Mouse (Mus musculus) kidney, embryonic 15.5 days (tissue): ENCODE measurements around the gene Acta1. TPM values are rescaled to one million over a fixed set of nuclear protein-coding genes. Genes with fewer than 3 reads are reported as not detected.

Experiments
- ATAC-seq: fragments of 200-750 bp; cut with Nextera tagmentation; replicated peaks from 2 replicates; pipeline ENCODE4 v1.8.0; 2017; ENCODE audit warnings: moderate TSS enrichment; ENCODE audit not compliant: low FRiP score
- H3K27ac ChIP-seq: fragments of 300-500 bp; sonication (generic); 2 replicates; pipeline ENCODE4 v1.5.1; 2015; ENCODE audit warnings: mild to moderate bottlenecking, inconsistent platforms
- H3K27me3 ChIP-seq: fragments of 300-500 bp; sonication (generic); 2 replicates; pipeline ENCODE4 v1.6.1; 2015; ENCODE audit warnings: inconsistent platforms
- H3K36me3 ChIP-seq: fragments of 300-500 bp; sonication (generic); 2 replicates; pipeline ENCODE4 v1.6.1; 2015; ENCODE audit warnings: inconsistent platforms
- H3K4me1 ChIP-seq: fragments of 300-500 bp; sonication (generic); 2 replicates; pipeline ENCODE4 v1.6.1; 2015; ENCODE audit warnings: inconsistent platforms
- H3K4me2 ChIP-seq: fragments of 300-500 bp; sonication (generic); 2 replicates; pipeline ENCODE4 v1.6.1; 2015; ENCODE audit warnings: moderate library complexity, mild to moderate bottlenecking, inconsistent platforms
- H3K4me3 ChIP-seq: fragments of 300-500 bp; sonication (generic); replicated peaks from 2 replicates; pipeline ENCODE4 v1.5.1; 2015; ENCODE audit warnings: mild to moderate bottlenecking, inconsistent platforms
- H3K9ac ChIP-seq: fragments of 300-500 bp; sonication (generic); 2 replicates; pipeline ENCODE4 v1.6.1; 2015; ENCODE audit warnings: mild to moderate bottlenecking, inconsistent platforms
- H3K9me3 ChIP-seq: fragments of 300-500 bp; sonication (generic); replicated peaks from 2 replicates; pipeline ENCODE4 v1.6.1; 2016; ENCODE audit warnings: inconsistent platforms
- WGBS: fragments of 180-500 bp; shearing (Covaris S2); methylation state at CpG from one replicate; pipeline ENCODE4 v1.1.7; 2015; ENCODE audit warnings: mixed read lengths; 5-methylcytosine and 5-hydroxymethylcytosine counted together
- polyA plus RNA-seq: library from polyadenylated mRNA; unstranded; fragments of >200 nt; fragmentation: Nextera tagmentation; extraction: Ambion mirVana; gene quantifications from 2 replicates; pipeline ENCODE4 v1.2.1, GENCODE M21; 2015

Acta1 gene
- polyA plus RNA-seq, 1 experiment from 2014 or later, result 132 TPM

DNA sequence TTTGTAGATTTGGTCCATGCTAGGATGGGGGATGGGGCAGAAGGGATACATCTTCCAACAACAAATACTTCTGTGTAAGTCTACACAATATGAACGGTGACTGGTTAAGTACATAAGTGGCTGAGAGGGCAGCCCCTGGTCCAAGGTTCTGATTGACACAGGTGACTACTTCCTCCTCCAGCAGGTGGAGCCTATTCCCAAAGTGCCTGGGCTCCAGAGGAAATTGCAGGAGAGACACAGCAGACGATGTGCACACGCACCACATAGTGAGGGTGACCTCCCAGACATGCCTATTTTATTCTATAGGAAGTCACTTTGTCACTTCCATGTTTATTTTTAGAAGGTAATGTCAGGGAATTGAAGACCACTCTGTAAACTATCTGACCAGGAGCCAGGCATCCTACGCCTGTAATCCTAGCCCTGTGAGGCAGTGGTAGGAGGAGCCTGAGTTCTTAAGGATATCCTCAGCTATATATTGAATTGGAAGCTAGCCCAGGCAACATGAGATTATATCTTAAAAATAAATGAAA lies 13.7 kb downstream of the Acta1 start:
- H3K4me2 ChIP-seq, result no peak overlapping the region
- 37% methylated on average over 4 of the region's 4 CpGs for WGBS
- H3K4me1 ChIP-seq, result no peaks in the 10 kb centered on the region; the same call in 1 of the 2 replicates
- H3K9ac ChIP-seq, result no peak overlapping the region
- no peaks in the 10 kb centered on the region for H3K36me3 ChIP-seq
- H3K4me3 ChIP-seq, result no peak overlapping the region
- H3K27ac ChIP-seq, result no peak overlapping the region
- no peaks in the 10 kb centered on the region for H3K9me3 ChIP-seq
- ATAC-seq, result no peak
- peaks cover 24% of the 10 kb centered on the region for H3K27me3 ChIP-seq

DNA sequence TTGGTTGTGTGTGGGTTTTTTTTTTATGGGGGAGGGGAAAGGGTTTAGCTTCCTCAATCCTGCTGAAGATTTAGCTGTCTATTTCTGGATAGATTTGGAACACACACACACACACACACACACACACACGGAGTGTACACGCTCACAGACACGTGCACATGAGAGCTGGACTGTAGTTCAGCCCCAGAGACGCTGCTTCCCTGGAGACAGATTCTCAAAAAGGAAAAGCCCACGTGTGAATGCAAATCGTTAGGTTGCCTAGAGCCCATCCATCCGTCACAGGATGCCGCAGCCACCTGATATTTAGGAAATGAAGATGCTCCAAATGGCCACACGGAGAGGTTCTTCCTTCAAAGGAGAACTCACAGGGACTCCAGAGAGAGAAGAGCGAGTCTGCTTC lies 14.3 kb downstream of the Acta1 start:
- ATAC-seq, result no peak
- Histone ChIP-seq H3K4me2 (no peak overlapping the region), H3K9me3 (no peaks in the 10 kb centered on the region), H3K36me3 (no peaks in the 10 kb centered on the region), H3K27ac (no peak overlapping the region), H3K4me1 (no peaks in the 10 kb centered on the region; the same call in 1 of the 2 replicates), H3K9ac (no peak overlapping the region), H3K27me3 (peaks cover 19% of the 10 kb centered on the region), H3K4me3 (no peak overlapping the region)
- 67% methylated on average over 10 of the region's 10 CpGs for WGBS

GRCm38 (mm10) chr8:123877865-123878264 lies 16.7 kb downstream of the Acta1 start:
- H3K9me3 ChIP-seq, result no peaks in the 10 kb centered on the region
- no peak overlapping the region for H3K4me3 ChIP-seq
- no peaks in the 10 kb centered on the region for H3K36me3 ChIP-seq
- H3K27ac ChIP-seq, result no peak overlapping the region
- no peak overlapping the region for H3K9ac ChIP-seq
- no peak for ATAC-seq
- H3K27me3 ChIP-seq, result no peaks in the 10 kb centered on the region; the same call in 1 of the 2 replicates
- no peak overlapping the region for H3K4me2 ChIP-seq
- WGBS, result 62% methylated on average over 2 of the region's 2 CpGs
- no peaks in the 10 kb centered on the region for H3K4me1 ChIP-seq

GRCm38 (mm10) chr8:123874324-123874723 lies 20.2 kb downstream of the Acta1 start:
- Histone ChIP-seq H3K4me1 (no peaks in the 10 kb centered on the region), H3K4me3 (no peak overlapping the region), H3K4me2 (no peak overlapping the region), H3K36me3 (no peaks in the 10 kb centered on the region), H3K27ac (no peak overlapping the region), H3K9me3 (no peaks in the 10 kb centered on the region), H3K27me3 (no peaks in the 10 kb centered on the region), H3K9ac (no peak overlapping the region)
- 83% methylated on average over 11 of the region's 11 CpGs for WGBS
- ATAC-seq, result no peak

DNA sequence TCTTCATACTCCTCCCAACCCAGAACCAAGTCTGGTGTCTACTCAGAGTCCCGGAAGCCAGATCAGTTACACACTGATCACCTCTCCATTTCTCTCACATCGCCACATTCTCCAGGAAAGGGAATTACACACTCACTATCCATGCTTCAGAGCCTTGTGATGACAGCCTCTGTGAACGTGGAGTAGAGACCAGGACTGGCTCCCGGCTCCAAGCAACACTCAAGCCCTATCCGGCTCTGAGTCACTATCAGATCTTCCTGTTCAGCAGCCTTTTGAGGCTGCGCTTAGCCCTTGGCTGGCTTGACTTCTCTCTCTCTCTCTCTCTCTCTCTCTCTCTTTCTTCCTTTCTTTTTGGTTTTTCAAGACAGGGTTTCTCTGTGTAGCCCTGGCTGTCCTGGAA lies 21.2 kb downstream of the Acta1 start:
- no peaks in the 10 kb centered on the region for H3K27me3 ChIP-seq
- no peaks in the 10 kb centered on the region for H3K36me3 ChIP-seq
- no peak overlapping the region for H3K27ac ChIP-seq
- H3K4me2 ChIP-seq, result no peak overlapping the region
- H3K4me1 ChIP-seq, result no peaks in the 10 kb centered on the region
- ATAC-seq, result no peak
- H3K9me3 ChIP-seq, result no peaks in the 10 kb centered on the region
- no peak overlapping the region for H3K9ac ChIP-seq
- 66% methylated on average over 6 of the region's 6 CpGs for WGBS
- H3K4me3 ChIP-seq, result no peak overlapping the region

GRCm38 (mm10) chr8:123872048-123872447 lies 22.5 kb downstream of the Acta1 start:
- H3K9ac ChIP-seq, result no peak overlapping the region
- WGBS, result 74% methylated on average over 9 of the region's 9 CpGs

GRCm38 (mm10) chr8:123866971-123867370 lies 27.6 kb downstream of the Acta1 start:
- Histone ChIP-seq H3K36me3 (no peaks in the 10 kb centered on the region), H3K9me3 (no peaks in the 10 kb centered on the region), H3K4me2 (no peak overlapping the region), H3K9ac (no peak overlapping the region), H3K27me3 (peaks cover 36% of the 10 kb centered on the region), H3K27ac (no peak overlapping the region), H3K4me3 (no peak overlapping the region), H3K4me1 (no peaks in the 10 kb centered on the region)
- 47% methylated on average over 5 of the region's 5 CpGs for WGBS
- no peak for ATAC-seq

More at GRCm38 (mm10) chr8:123872048-123872447, 22.5 kb downstream of the Acta1 start:
- H3K27ac ChIP-seq, result no peak overlapping the region
- H3K27me3 ChIP-seq, result no peaks in the 10 kb centered on the region
- H3K36me3 ChIP-seq, result no peaks in the 10 kb centered on the region
- no peak for ATAC-seq
- no peaks in the 10 kb centered on the region for H3K4me1 ChIP-seq
- H3K9me3 ChIP-seq, result no peaks in the 10 kb centered on the region
- H3K4me2 ChIP-seq, result no peak overlapping the region
- no peak overlapping the region for H3K4me3 ChIP-seq

DNA sequence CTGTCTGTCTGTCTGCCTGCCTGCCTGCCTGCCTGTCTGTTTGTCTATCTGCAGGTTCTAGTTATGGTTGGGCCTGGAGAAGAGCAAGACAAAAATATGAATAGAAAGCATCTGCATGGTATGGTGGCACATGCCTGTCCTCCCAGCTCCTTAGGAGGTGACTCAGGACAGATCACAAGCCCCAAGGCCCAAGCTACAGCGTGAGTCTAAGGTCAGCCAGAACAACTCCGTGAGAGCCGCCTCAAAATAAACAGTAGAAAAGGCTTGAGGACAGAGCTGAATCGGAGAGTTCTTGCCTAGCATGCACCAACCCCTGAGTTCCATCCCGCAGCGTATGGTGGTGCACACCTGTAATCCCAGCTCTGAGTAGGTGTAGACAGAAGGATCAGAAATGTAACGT lies 28.8 kb downstream of the Acta1 start:
- ATAC-seq, result no peak
- H3K27ac ChIP-seq, result no peak overlapping the region
- no peaks in the 10 kb centered on the region for H3K9me3 ChIP-seq
- no peaks in the 10 kb centered on the region for H3K36me3 ChIP-seq
- no peak overlapping the region for H3K4me2 ChIP-seq
- no peak overlapping the region for H3K9ac ChIP-seq
- peaks cover 45% of the 10 kb centered on the region for H3K27me3 ChIP-seq
- WGBS, result 76% methylated on average over 7 of the region's 7 CpGs
- no peak overlapping the region for H3K4me3 ChIP-seq
- H3K4me1 ChIP-seq, result no peaks in the 10 kb centered on the region

DNA sequence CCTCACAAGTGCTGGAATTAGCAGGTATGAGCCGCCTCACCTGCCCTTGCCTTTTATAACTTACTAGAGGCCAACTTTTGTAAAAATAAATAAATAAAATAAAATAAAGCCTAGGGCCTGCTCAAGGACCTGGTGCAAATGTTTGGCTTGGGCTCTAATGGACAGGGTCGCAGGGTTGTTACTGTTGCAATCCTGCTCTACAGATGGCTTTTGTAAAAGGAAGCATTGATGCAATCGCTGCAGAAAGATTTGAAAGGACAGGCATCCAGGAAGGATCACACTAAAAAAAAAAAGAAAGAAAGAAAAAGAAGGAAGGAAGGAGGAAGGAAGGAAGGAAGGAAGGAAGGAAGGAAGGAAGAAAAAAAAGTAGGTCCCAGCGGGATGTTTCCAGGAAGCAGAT lies 34.2 kb downstream of the Acta1 start:
- peaks cover 16% of the 10 kb centered on the region for H3K4me1 ChIP-seq
- H3K9ac ChIP-seq, result no peak overlapping the region
- 77% methylated on average over 4 of the region's 4 CpGs for WGBS
- peak overlapping the region; percentile 80 for H3K4me3 ChIP-seq
- H3K9me3 ChIP-seq, result no peaks in the 10 kb centered on the region
- no peak for ATAC-seq
- H3K36me3 ChIP-seq, result no peaks in the 10 kb centered on the region
- peak overlapping the region; percentile 99 for H3K4me2 ChIP-seq
- no peak overlapping the region for H3K27ac ChIP-seq
- peaks cover 58% of the 10 kb centered on the region for H3K27me3 ChIP-seq

- H3K9me3 ChIP-seq, result no peaks in the 10 kb centered on the region
- H3K4me3 ChIP-seq, result peak within 1 kb of the TSS; percentile 80
- no peak; the same call in none of the 2 replicates for ATAC-seq
- peaks cover 16% of the 10 kb centered on the region for H3K4me1 ChIP-seq
- peaks cover 55% of the 10 kb centered on the region for H3K27me3 ChIP-seq
- peak within 1 kb of the TSS; percentile 65 for H3K9ac ChIP-seq
- peak within 1 kb of the TSS; percentile 99 for H3K4me2 ChIP-seq
- no peaks in the 10 kb centered on the region for H3K36me3 ChIP-seq
- no peak within 1 kb of the TSS for H3K27ac ChIP-seq
- WGBS, result under 1% methylated on average over 44 of the region's 48 CpGs
These were observed 34.8 kb downstream of the Acta1 start, which contains the start of gene Ccsap for GRCm38 (mm10) chr8:123859648-123860259. TSS of gene Ccsap (minus strand) at chr8:123860209.

GRCm38 (mm10) chr8:123858941-123859647 lies 35.5 kb downstream of the Acta1 start:
- Histone ChIP-seq H3K4me1 (peaks cover 16% of the 10 kb centered on the region), H3K9me3 (no peaks in the 10 kb centered on the region), H3K36me3 (no peaks in the 10 kb centered on the region), H3K4me3 (peak overlapping the region; percentile 80), H3K27ac (no peak overlapping the region), H3K4me2 (peak overlapping the region; percentile 99), H3K9ac (peak overlapping the region; percentile 65), H3K27me3 (peaks cover 49% of the 10 kb centered on the region)
- ATAC-seq, result peak; percentile 96
- under 1% methylated on average over 77 of the region's 79 CpGs for WGBS

DNA sequence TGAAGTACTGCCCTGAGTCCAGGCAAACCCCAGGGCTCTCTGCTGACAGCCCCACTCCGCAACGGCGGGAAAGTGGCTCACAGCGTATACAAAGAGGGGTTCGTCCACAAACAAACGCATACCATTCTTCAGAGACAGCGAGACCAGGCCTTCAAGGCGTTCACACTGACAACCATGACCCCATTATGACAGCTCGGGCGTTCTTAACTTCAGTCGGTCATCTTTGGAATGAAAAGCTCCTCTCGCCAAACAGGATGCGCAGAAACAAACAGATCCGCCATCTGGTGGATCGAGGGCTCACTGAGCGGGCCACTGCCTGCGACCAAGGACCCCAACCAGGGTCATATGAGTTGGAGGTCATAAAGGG lies 36.0 kb downstream of the Acta1 start:
- no peaks in the 10 kb centered on the region for H3K9me3 ChIP-seq
- 0% methylated on average over 17 of the region's 17 CpGs for WGBS
- H3K36me3 ChIP-seq, result no peaks in the 10 kb centered on the region
- H3K27ac ChIP-seq, result no peak overlapping the region
- H3K9ac ChIP-seq, result peak overlapping the region; percentile 65
- H3K4me3 ChIP-seq, result peak overlapping the region; percentile 80
- peak; percentile 12; the same call in 1 of the 2 replicates for ATAC-seq
- peaks cover 45% of the 10 kb centered on the region for H3K27me3 ChIP-seq
- peaks cover 16% of the 10 kb centered on the region for H3K4me1 ChIP-seq
- peak overlapping the region; percentile 99 for H3K4me2 ChIP-seq
